Mouse (Mus musculus) lung, adult 2 months (tissue): Measurements from ENCODE around the gene Thop1.

ENCODE experiments used
- CTCF ChIP-seq: fragments of 200-500 bp; IDR thresholded peaks from 2 replicates; pipeline ENCODE4 v1.5.1; 2011; ENCODE audit warnings: mild to moderate bottlenecking, low read length, control low read depth; ENCODE audit not compliant: insufficient read depth
- POLR2A ChIP-seq: fragments of 200-500 bp; IDR thresholded peaks from 2 replicates; pipeline ENCODE4 v1.6.1; 2011; ENCODE audit warnings: low read depth, mild to moderate bottlenecking, control low read depth, low read length, borderline replicate concordance; ENCODE audit errors: extremely low read depth

DNA sequence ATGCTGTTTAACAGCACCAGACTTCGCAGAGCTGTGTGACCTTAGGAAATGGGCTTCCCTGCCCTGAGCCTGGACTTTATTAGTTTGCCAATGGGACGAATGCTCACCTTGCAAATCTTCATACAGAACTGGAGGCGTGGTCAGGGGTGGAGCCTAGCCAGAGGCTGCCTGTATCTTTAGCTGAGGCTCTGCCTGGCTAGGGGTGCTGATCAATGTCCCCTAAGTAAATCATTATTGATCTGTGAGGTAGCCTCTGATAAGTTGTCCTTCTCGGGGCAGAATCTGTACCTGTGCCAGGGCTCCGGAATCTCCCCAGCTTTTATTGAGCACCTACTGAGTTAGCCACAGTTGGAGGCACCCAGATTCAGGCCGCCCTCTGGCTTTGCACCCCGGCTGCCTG, 20.8 kb downstream of the Thop1 start:
- TF ChIP-seq CTCF (no peak), POLR2A (no peak)
